Mouse (Mus musculus) neural tube, embryonic 11.5 days (tissue): ENCODE data around the gene Plaur. TPM values are rescaled to one million over a fixed set of nuclear protein-coding genes. Genes with fewer than 3 reads are reported as not detected.

Source experiments
- ATAC-seq: fragments of 200-750 bp; cut with Nextera tagmentation; 2 replicates; pipeline ENCODE4 v1.8.0; 2017; ENCODE audit warnings: moderate number of reproducible peaks, mild to moderate bottlenecking, moderate TSS enrichment, moderate library complexity; ENCODE audit not compliant: insufficient read depth, low FRiP score, low TSS enrichment
- DNase-seq: peaks from one replicate; pipeline ENCODE4 v3.0.0-alpha.2; 2015; ENCODE audit warnings: low spot score
- H3K27ac ChIP-seq: fragments of 300-500 bp; sonication (generic); 2 replicates; pipeline ENCODE4 v1.5.1; 2014; ENCODE audit warnings: low read depth, mild to moderate bottlenecking, low read length
- H3K27me3 ChIP-seq: fragments of 300-500 bp; sonication (generic); 2 replicates; pipeline ENCODE4 v1.6.1; 2014; ENCODE audit warnings: mild to moderate bottlenecking, low read length, mixed read lengths; ENCODE audit not compliant: control insufficient read depth, insufficient read depth
- H3K36me3 ChIP-seq: fragments of 300-500 bp; sonication (generic); 2 replicates; pipeline ENCODE4 v1.6.1; 2014; ENCODE audit warnings: mild to moderate bottlenecking, low read length, moderate library complexity, mixed read lengths; ENCODE audit not compliant: control insufficient read depth, insufficient read depth
- H3K4me1 ChIP-seq: fragments of 300-500 bp; sonication (generic); 2 replicates; pipeline ENCODE4 v1.6.1; 2014; ENCODE audit warnings: low read length, mixed read lengths; ENCODE audit not compliant: control insufficient read depth, insufficient read depth
- H3K4me2 ChIP-seq: fragments of 300-500 bp; sonication (generic); 2 replicates; pipeline ENCODE4 v1.6.1; 2014; ENCODE audit warnings: low read depth, mild to moderate bottlenecking, moderate library complexity
- H3K4me3 ChIP-seq: fragments of 300-500 bp; sonication (generic); 2 replicates; pipeline ENCODE4 v1.5.1; 2014; ENCODE audit warnings: low read depth, low read length
- H3K9ac ChIP-seq: fragments of 300-500 bp; sonication (generic); 2 replicates; pipeline ENCODE4 v1.6.1; 2014; ENCODE audit warnings: mild to moderate bottlenecking, low read length
- H3K9me3 ChIP-seq: fragments of 300-500 bp; sonication (generic); 2 replicates; pipeline ENCODE4 v1.6.1; 2016; ENCODE audit warnings: low read length; ENCODE audit not compliant: control insufficient read depth
- WGBS: fragments of 180-500 bp; shearing (Covaris S2); extraction: QIAGEN DNeasy Blood & Tissue Kit; methylation state at CpG from one replicate; pipeline ENCODE4 v1.1.7; 2014; 5-methylcytosine and 5-hydroxymethylcytosine counted together
- polyA plus RNA-seq: library from polyadenylated mRNA; unstranded; fragments of >200 nt; fragmentation: Nextera tagmentation; extraction: Ambion mirVana; gene quantifications from 2 replicates; pipeline ENCODE4 v1.2.1, GENCODE M21; 2014

Gene Plaur
- polyA plus RNA-seq, 1 experiment from 2014 or later, result 1.5 TPM

DNA sequence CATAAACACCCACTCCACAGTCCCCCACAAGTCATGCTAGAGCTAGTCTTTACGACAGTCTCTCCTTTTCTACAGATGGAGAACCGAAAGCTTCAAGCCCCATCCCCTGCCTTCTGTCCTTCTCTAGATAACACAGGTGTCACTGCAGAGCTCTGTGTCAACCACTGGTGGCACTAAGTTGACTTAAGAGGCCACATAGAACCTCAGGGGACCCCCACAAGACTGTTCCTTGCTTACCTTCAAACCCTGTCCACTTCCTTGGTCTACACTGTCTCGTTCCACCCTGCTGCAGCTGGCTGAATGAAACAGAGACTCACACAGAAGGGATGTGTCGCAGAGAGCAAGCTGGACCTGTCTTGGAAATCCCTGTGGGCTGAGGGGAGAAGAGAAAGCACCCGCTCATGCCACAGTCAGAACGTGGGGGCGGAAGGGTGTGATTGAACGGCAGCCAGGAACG lies 10.4 kb upstream of the Plaur start, which contains the start of gene Irgc1:
Irgc1 (minus strand) TSS at position 443 of the 457 bp plus-strand sequence.
- H3K9me3 ChIP-seq, result no peaks in the 10 kb centered on the region
- ATAC-seq (no peak), DNase-seq (no peak)
- no peak within 1 kb of the TSS for H3K4me3 ChIP-seq
- no peak within 1 kb of the TSS for H3K27ac ChIP-seq
- H3K27me3 ChIP-seq, result no peaks in the 10 kb centered on the region
- 89% methylated on average over 9 of the region's 9 CpGs for WGBS
- H3K4me2 ChIP-seq, result no peak within 1 kb of the TSS
- H3K9ac ChIP-seq, result no peak within 1 kb of the TSS
- no peaks in the 10 kb centered on the region for H3K4me1 ChIP-seq
- H3K36me3 ChIP-seq, result no peaks in the 10 kb centered on the region

DNA sequence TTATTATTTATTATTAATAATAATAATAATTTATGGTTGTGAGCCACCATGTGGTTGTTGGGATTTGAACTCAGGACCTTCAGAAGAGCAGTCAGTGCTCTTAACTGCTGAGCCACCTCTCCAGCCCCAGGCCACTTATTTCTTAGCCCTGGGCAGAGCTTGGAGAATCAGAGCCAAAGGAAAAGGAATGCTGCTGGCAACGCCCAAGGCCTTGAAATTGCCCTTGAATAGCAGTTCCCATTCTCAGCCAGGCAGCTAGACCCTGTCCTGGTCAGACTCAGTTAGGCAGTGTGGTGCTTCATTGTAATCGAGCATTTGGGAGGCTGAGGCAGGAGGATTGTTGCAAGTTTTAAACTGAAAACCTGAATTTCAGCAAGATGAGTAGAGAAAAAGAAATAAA lies 8.1 kb upstream of the Plaur start:
- no peak for DNase-seq
- Histone ChIP-seq H3K9ac (no peak overlapping the region), H3K4me2 (no peak overlapping the region), H3K9me3 (no peaks in the 10 kb centered on the region), H3K36me3 (no peaks in the 10 kb centered on the region), H3K27ac (no peak overlapping the region), H3K4me1 (no peaks in the 10 kb centered on the region), H3K4me3 (no peak overlapping the region), H3K27me3 (no peaks in the 10 kb centered on the region)
- ATAC-seq, result no peak
- 72% methylated on average over 2 of the region's 2 CpGs for WGBS

DNA sequence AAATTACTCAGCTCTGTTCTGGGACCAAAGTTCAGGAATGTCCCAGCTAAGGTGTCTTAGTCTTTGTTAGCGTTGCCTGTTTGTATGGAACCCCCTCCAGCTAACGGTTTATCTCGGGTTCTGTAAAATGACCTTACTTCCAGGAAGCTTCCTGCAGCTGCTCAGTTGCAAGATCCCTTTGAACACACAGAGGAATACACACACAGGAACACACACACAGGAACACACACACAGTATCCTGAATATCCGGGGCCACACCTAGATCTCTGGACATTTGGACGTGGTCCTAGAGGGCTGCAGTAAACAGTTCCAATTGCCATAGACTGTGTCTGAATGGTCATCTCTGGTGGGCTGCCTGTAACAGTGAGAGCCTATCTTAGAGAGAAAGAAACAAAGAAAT lies 6.6 kb upstream of the Plaur start:
- Histone ChIP-seq H3K27ac (no peak overlapping the region), H3K4me1 (no peaks in the 10 kb centered on the region), H3K4me2 (no peak overlapping the region), H3K9me3 (no peaks in the 10 kb centered on the region), H3K27me3 (no peaks in the 10 kb centered on the region), H3K9ac (no peak overlapping the region), H3K4me3 (no peak overlapping the region), H3K36me3 (no peaks in the 10 kb centered on the region)
- 84% methylated on average over 5 of the region's 5 CpGs for WGBS
- no peak for DNase-seq
- no peak for ATAC-seq

DNA sequence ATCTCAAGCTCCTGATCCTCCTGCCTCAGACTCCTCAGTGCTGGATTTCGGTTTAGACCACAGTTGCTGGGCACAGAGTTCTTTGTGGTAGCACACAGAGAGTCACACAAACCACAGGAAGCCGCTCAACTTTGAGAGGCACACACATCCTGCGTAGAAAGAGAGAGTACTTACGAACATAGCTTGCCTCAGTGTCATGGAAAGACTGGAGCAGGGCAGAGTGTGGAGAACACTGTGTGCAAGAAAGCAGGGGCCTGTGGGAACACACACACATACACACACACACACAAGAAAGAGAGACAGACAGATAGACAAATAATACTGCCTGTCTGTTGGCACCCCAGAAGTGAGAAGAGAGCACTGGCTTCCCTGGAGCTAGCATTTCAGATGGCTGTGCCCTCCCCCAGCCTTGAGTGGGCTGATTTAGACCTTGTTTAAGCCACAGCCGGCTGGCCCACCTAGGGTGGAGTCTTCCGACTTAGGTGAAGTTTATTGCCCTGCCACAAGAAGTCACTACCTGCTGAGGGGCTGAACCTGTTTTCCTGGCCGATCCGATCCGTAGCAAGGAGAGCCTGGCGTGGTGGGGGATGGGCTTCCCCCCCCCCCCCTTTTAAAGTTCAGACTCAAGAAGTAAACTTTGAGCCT lies 4.4 kb upstream of the Plaur start:
- DNase-seq (no peak), ATAC-seq (no peak)
- Histone ChIP-seq H3K27me3 (no peaks in the 10 kb centered on the region), H3K4me3 (no peak overlapping the region), H3K36me3 (no peaks in the 10 kb centered on the region), H3K9me3 (no peaks in the 10 kb centered on the region), H3K9ac (no peak overlapping the region), H3K27ac (no peak overlapping the region), H3K4me1 (no peaks in the 10 kb centered on the region), H3K4me2 (no peak overlapping the region)
- WGBS, result 66% methylated on average over 10 of the region's 10 CpGs

DNA sequence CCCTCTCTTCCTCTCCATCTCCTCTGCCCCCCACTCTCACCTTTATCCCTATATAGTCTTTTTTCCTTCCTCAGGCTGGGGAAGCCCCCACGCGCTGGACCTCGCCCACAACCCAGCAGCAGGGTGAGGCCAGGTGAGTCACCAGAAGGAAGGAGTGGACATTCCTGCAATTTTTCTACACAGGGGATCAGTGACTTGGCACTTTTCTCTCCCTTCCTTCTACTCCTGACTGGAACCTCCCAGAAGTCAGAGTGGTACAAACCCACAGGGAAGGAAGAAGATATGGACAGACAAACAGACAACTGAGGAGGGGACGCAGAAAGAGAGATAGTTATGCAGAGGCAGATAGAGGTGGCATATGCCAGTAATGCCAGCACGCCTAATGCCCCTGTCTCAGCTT lies 2.8 kb upstream of the Plaur start:
- 79% methylated on average over 5 of the region's 5 CpGs for WGBS

DNA sequence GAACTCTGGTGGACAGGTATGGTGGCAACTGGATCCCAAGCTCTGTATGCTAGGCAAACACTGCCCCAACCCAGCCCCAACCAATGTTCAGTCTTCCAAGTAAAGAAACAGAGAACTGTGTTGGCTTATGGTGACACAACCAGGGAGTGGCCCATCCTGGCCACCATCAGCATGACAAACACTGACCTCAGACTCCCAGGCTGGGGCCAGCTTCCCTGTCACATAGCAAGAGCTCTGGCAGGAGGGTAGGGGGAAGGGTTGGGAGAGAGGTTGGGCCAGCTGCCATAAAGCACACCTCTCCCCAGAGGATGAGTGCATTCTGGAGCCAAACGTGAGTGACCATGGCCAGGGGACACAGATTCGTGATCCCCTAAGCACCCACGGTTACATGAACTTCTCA lies 2.4 kb upstream of the Plaur start:
- no peaks in the 10 kb centered on the region for H3K27me3 ChIP-seq
- H3K4me1 ChIP-seq, result no peaks in the 10 kb centered on the region
- H3K4me2 ChIP-seq, result no peak overlapping the region
- no peak overlapping the region for H3K4me3 ChIP-seq
- no peaks in the 10 kb centered on the region for H3K36me3 ChIP-seq
- H3K9ac ChIP-seq, result no peak overlapping the region
- DNase-seq (no peak), ATAC-seq (no peak)
- H3K27ac ChIP-seq, result no peak overlapping the region
- 63% methylated on average over 3 of the region's 3 CpGs for WGBS
- H3K9me3 ChIP-seq, result no peaks in the 10 kb centered on the region

More for the DNA sequence above, 2.8 kb upstream of the Plaur start:
- H3K27ac ChIP-seq, result no peak overlapping the region
- H3K4me3 ChIP-seq, result no peak overlapping the region
- ATAC-seq, result no peak
- H3K4me2 ChIP-seq, result no peak overlapping the region
- no peaks in the 10 kb centered on the region for H3K36me3 ChIP-seq
- no peak for DNase-seq
- H3K4me1 ChIP-seq, result no peaks in the 10 kb centered on the region
- no peak overlapping the region for H3K9ac ChIP-seq
- H3K27me3 ChIP-seq, result no peaks in the 10 kb centered on the region
- H3K9me3 ChIP-seq, result no peaks in the 10 kb centered on the region

DNA sequence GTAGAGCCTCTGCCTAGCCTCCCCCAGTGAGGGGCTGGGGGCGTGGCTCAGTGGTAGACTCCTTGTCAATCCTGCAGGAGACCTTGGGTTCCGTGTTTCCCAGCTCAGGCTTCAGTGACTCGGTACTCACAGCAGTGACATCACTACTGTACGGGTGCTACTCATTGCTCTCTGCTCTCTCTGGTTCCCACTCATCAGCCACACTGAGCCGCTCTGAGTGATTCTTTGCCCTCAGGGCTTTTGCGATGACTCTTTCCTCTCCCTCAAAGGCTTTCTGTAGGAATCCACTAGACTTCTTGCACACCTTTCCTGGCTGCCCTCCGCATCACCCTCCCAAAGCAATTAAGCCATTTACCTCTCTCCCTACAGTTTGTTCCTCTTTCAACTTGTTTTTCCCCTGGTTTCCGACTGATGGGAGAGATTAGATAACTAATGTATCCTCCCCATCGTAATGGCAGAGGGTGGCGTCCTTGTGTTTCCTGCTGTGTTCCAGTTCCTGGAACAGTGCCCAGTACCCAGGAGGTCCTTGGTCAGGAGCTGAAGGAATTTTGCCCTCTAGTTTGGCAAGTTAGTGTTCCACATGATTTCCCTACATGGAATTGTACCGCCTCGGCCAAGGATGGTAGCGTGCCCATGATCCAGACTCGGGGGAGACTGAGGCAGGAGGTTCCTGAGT lies 770 bp upstream of the Plaur start:
- Histone ChIP-seq H3K36me3 (no peaks in the 10 kb centered on the region), H3K9ac (no peak overlapping the region), H3K9me3 (no peaks in the 10 kb centered on the region), H3K27ac (no peak overlapping the region), H3K4me1 (no peaks in the 10 kb centered on the region), H3K4me2 (no peak overlapping the region), H3K4me3 (no peak overlapping the region), H3K27me3 (no peaks in the 10 kb centered on the region)
- 64% methylated on average over 14 of the region's 14 CpGs for WGBS
- DNase-seq (no peak), ATAC-seq (no peak)

DNA sequence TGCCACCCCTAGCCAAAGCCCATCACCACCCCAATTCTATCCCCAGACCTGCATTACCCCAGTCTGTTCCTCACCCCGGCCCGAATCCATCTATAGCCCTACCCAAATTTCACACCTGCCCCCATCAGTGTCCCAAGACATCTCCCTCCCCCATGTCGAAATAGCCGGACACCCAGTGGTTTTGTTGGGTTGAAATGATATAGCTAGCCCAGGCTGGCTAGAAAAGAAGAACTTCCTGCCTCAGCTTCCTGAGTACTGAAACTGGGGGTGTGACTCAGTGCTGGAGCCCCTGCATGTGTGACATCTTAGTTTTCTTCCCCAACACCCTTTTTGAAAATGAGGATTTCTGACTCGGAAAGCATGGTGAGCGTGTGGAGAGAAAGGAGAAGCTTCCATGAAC lies 4.6 kb downstream of the Plaur start:
- no peak for DNase-seq
- H3K4me1 ChIP-seq, result no peaks in the 10 kb centered on the region
- H3K9me3 ChIP-seq, result 0 out of 2 replicates have a peak, but pooled peaks cover 3% of the 10 kb centered on the region
- no peaks in the 10 kb centered on the region for H3K27me3 ChIP-seq
- no peak overlapping the region for H3K27ac ChIP-seq
- no peak overlapping the region for H3K4me3 ChIP-seq
- no peak overlapping the region for H3K9ac ChIP-seq
- no peak for ATAC-seq
- WGBS, result 91% methylated on average over 6 of the region's 6 CpGs
- no peak overlapping the region for H3K4me2 ChIP-seq
- no peaks in the 10 kb centered on the region for H3K36me3 ChIP-seq

DNA sequence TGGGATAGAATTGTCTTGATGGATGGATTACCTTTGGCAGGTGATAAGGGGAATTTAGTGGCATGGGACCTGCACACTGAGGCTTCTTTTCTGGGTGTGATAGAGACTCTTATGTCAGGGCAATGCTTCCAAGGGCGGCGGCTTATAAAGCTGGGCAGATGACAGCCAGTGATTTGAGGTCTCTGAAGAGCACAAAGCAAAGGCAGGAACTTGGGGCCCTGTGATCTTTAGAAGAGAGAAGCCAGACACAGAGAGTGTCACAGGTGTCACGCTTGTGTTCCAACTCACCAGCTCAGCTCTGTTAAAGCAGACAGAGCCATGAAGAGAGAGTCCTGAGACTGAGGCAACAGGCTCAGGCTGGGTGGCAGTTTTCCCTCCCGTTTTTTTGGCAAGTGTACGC lies 5.6 kb downstream of the Plaur start:
- no peaks in the 10 kb centered on the region for H3K36me3 ChIP-seq
- 0 out of 2 replicates have a peak, but pooled peaks cover 3% of the 10 kb centered on the region for H3K9me3 ChIP-seq
- ATAC-seq, result no peak
- no peak overlapping the region for H3K27ac ChIP-seq
- no peaks in the 10 kb centered on the region for H3K4me1 ChIP-seq
- no peaks in the 10 kb centered on the region for H3K27me3 ChIP-seq
- 88% methylated on average over 5 of the region's 5 CpGs for WGBS
- H3K4me3 ChIP-seq, result no peak overlapping the region
- no peak overlapping the region for H3K9ac ChIP-seq
- no peak overlapping the region for H3K4me2 ChIP-seq
- DNase-seq, result no peak
